Mouse (Mus musculus): Measurements from ENCODE around the gene Ercc6.
A peak's percentile ranks its signal among the peaks of the same experiment; 100 is the strongest.

Gene Ercc6

GRCm38 (mm10) chr14:32583696-32584095 lies 70.4 kb downstream of the Ercc6 start:
- no peak for DNase-seq

- DNase-seq, result peak; percentile 57
These were observed 73.9 kb downstream of the Ercc6 start for GRCm38 (mm10) chr14:32587013-32587784.

GRCm38 (mm10) chr14:32590377-32590776 lies 77.1 kb downstream of the Ercc6 start:
- DNase-seq, result no peak

GRCm38 (mm10) chr14:32597232-32598231 lies 84.2 kb downstream of the Ercc6 start:
- peak; percentile 63 for DNase-seq

GRCm38 (mm10) chr14:32598437-32599219 lies 85.3 kb downstream of the Ercc6 start:
- DNase-seq, result no peak

- no peak for DNase-seq
These were observed 86.1 kb downstream of the Ercc6 start, which contains the start of gene Prrxl1 for GRCm38 (mm10) chr14:32599290-32600041. Gene Prrxl1 (plus strand): TSS chr14:32599407.

- DNase-seq, result no peak
These were observed 86.8 kb downstream of the Ercc6 start for GRCm38 (mm10) chr14:32600110-32600509.

- no peak for DNase-seq
These were observed 92.2 kb downstream of the Ercc6 start for GRCm38 (mm10) chr14:32605508-32605907.

GRCm38 (mm10) chr14:32606316-32606715 lies 93.0 kb downstream of the Ercc6 start:
- DNase-seq, result no peak

- DNase-seq, result peak; percentile 12
These were observed 96.1 kb downstream of the Ercc6 start for GRCm38 (mm10) chr14:32609392-32609791.

GRCm38 (mm10) chr14:32617253-32617652 lies 103.9 kb downstream of the Ercc6 start:
- DNase-seq, result no peak

GRCm38 (mm10) chr14:32624245-32624644 lies 110.9 kb downstream of the Ercc6 start:
- DNase-seq, result no peak

GRCm38 (mm10) chr14:32624811-32625210 lies 111.5 kb downstream of the Ercc6 start:
- no peak for DNase-seq

GRCm38 (mm10) chr14:32627271-32627670 lies 114.0 kb downstream of the Ercc6 start:
- no peak for DNase-seq

GRCm38 (mm10) chr14:32628584-32628983 lies 115.3 kb downstream of the Ercc6 start:
- no peak for DNase-seq

Measured in thymus, postnatal 14 days (tissue).